Mouse (Mus musculus): Measurements from ENCODE around the gene H2al1k. TPM values are rescaled to one million over a fixed set of nuclear protein-coding genes. Genes with fewer than 3 reads are reported as not detected.

Gene H2al1k
- 3.0 TPM for polyA plus RNA-seq (2014; fragmentation: Illumina TruSeq; extraction: RNeasy Lipid Tissue Mini Kit (QIAGEN cat#74804); ENCODE audit: low read depth, low replicate concordance)

DNA sequence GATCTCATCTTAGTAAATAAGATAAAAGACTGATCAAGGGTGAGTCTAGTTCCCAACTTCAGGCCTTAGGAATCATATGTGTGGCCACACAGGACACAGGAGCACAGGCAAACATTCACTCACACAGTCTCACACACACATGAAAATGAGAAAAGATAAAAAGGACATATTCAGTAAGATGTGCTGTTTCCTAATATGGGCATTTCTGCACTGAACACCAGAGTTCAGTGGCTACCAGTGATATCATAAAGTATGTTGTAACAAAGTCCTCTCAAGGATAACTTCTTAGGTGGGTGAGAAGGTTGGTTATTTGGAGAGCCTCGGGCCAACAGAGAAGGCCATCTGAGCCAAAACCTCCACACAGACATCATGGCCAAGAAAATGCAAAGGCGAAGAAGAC, at the start of gene H2al1k:
Gene H2al1k, plus strand, starts transcription at position 301 of the 400 bp plus-strand sequence.

Other genes with a start within 250 kb of the H2al1k start
- gene 4930402K13Rik, start 246.1 kb upstream of the H2al1k start, polyA plus RNA-seq (2014; fragmentation: Illumina TruSeq; extraction: RNeasy Lipid Tissue Mini Kit (QIAGEN cat#74804); ENCODE audit: low read depth, low replicate concordance), result 26.0 TPM
- gene Lancl3, start 150.7 kb upstream of the H2al1k start, polyA plus RNA-seq (2014; fragmentation: Illumina TruSeq; extraction: RNeasy Lipid Tissue Mini Kit (QIAGEN cat#74804); ENCODE audit: low read depth, low replicate concordance), result 3.6 TPM
- not detected for gene Gm14862, start 93.7 kb upstream of the H2al1k start, polyA plus RNA-seq (2014; fragmentation: Illumina TruSeq; extraction: RNeasy Lipid Tissue Mini Kit (QIAGEN cat#74804); ENCODE audit: low read depth, low replicate concordance)
- gene Xk, start 77.9 kb upstream of the H2al1k start, polyA plus RNA-seq (2014; fragmentation: Illumina TruSeq; extraction: RNeasy Lipid Tissue Mini Kit (QIAGEN cat#74804); ENCODE audit: low read depth, low replicate concordance), result 6.5 TPM
- 18.3 TPM for gene H2al1m, start 66.9 kb upstream of the H2al1k start, polyA plus RNA-seq (2014; fragmentation: Illumina TruSeq; extraction: RNeasy Lipid Tissue Mini Kit (QIAGEN cat#74804); ENCODE audit: low read depth, low replicate concordance)
- 1.9 TPM for gene Cybb, start 137.1 kb downstream of the H2al1k start, polyA plus RNA-seq (2014; fragmentation: Illumina TruSeq; extraction: RNeasy Lipid Tissue Mini Kit (QIAGEN cat#74804); ENCODE audit: low read depth, low replicate concordance)
- not detected for gene H2al1o, start 221.8 kb downstream of the H2al1k start, polyA plus RNA-seq (2014; fragmentation: Illumina TruSeq; extraction: RNeasy Lipid Tissue Mini Kit (QIAGEN cat#74804); ENCODE audit: low read depth, low replicate concordance)